Mouse (Mus musculus) lung, postnatal 25 days (tissue): ENCODE measurements around the gene Exosc5.

Source experiments
- DNase-seq: peaks from one replicate; pipeline ENCODE4 v3.0.0; 2022; ENCODE audit warnings: low spot score

Exosc5 gene

DNA sequence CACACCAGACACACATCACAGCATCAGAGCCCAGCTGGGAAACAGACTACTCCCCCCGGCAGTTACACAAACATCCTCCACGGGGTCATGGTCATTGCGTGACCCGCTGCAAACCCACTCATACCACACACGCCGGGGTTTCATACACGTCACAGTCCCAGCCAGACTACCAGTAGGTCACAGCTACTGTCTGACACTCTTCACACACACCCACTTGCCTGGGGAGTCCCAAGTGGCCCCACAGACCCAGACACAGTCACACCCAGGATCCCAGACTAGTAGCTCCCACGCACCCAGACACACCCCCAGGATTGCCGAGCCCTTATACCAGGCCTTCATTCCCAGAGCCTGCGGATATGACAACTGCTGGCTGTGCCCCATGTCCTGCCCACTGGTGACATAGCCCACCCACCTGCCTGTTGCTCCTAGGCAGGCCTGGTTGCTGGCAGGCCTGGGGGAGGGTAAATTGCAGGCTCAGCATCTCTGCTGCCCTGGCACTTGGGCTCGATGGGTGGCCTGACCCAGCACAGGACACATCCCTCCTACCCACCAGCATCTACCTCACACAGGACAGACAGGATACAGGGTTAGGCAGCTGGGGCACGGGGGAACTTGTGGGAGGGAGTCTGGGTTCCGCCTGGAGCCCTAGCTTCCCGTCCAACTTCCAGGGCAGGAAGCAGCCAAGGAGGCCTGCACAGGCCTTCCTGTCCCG, 48.8 kb downstream of the Exosc5 start:
- peak; percentile 72 for DNase-seq

DNA sequence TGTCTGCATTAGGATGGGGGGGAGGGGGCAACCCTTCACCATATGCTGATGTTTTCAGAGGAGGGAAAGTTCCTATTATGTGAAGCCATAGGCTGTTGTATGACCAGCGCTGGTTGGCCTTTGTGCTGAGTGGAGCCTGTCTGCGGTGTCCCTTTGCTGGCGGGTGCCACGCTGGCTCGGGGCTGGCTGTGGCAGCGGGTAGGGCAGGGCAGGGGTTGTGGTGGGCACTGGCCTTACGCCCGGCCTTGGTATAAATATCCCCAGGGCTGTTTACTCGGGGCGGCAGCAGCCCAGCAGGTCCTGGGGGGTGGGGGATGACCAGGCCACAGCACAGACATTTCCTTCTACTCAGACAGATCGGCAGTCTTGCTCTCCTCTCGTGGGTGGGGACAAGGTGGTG, 51.0 kb downstream of the Exosc5 start:
- peak; percentile 43 for DNase-seq

DNA sequence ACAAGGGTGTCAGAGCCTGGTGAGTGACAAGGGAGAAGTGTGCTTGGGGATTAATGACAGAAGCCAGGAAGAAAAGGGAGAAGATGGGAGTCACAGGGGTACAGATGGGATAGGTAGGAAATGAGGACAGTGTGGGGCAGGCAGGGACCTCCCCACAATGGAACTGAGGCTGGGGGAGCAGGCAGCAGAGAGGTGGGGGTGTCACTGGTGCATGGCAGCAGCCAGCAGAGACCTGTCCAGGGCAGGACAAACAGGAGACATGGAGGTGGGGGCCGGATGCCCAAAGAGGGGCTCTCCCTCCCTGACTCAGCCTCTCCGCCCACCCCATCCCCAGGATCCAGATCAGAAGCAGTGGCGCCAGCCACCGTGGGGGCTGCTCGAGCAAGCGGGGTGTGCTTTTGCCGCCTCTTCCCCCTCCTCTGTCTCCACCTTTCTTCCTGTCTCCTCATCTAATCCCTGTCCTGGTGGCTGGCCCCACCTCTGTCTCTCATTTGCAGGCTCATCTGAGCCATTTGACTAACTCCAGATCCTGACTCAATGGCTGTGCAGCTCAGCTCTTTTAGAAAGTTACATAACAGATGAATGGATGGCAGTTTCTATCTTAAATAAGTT, 51.7 kb downstream of the Exosc5 start:
- DNase-seq, result no peak

DNA sequence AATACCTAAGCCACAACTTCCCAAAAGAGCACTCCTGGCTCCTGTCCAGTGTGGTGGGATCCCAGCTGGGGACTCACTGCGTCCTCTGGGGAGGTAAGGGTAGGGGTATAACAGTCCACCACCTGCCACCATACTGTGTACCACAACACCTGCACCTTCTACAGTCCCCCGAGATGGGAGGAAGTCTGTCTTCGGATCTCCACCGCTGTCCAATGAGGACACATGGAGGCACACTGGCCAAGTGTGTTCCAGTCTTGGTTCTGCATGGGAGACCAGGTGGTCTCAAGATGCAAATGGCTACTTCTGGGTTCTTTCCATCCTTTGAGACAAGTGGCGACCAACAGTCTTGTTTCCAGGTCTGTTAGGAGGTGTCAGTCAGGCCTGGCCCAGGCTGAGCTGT, 52.2 kb downstream of the Exosc5 start:
- DNase-seq, result no peak

- no peak for DNase-seq
These were observed 52.8 kb downstream of the Exosc5 start for GRCm38 (mm10) chr7:25711731-25712197.

- no peak for DNase-seq
These were observed 53.8 kb downstream of the Exosc5 start for GRCm38 (mm10) chr7:25712801-25713200.

DNA sequence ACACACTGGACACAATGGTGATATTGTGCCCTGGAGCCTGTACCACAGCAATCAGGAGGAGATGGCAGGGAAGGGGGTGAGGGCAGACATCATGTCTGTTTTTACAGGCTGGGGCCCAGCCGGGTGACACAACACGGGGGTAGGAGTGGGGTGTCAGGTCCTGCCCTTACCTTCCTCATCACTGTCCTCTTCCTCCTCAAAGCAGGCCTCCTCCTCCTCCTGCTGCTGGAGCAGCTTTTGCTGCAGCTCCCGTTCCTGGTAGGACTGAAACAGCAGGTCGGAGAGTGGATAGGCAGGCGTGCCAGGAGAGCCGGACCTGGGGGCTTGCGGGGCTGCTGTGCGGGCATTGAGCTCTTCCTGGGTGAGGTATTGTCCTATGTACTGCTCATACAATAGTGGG, 55.6 kb downstream of the Exosc5 start:
- no peak for DNase-seq

GRCm38 (mm10) chr7:25715731-25716271, 56.8 kb downstream of the Exosc5 start:
- no peak for DNase-seq

- DNase-seq, result no peak
These were observed 58.5 kb downstream of the Exosc5 start for GRCm38 (mm10) chr7:25717478-25717877.

- peak; percentile 95 for DNase-seq
These were observed 59.9 kb downstream of the Exosc5 start, which contains the start of gene Ccdc97 for GRCm38 (mm10) chr7:25718788-25719417. TSS of gene Ccdc97 (minus strand) at chr7:25719088.

DNA sequence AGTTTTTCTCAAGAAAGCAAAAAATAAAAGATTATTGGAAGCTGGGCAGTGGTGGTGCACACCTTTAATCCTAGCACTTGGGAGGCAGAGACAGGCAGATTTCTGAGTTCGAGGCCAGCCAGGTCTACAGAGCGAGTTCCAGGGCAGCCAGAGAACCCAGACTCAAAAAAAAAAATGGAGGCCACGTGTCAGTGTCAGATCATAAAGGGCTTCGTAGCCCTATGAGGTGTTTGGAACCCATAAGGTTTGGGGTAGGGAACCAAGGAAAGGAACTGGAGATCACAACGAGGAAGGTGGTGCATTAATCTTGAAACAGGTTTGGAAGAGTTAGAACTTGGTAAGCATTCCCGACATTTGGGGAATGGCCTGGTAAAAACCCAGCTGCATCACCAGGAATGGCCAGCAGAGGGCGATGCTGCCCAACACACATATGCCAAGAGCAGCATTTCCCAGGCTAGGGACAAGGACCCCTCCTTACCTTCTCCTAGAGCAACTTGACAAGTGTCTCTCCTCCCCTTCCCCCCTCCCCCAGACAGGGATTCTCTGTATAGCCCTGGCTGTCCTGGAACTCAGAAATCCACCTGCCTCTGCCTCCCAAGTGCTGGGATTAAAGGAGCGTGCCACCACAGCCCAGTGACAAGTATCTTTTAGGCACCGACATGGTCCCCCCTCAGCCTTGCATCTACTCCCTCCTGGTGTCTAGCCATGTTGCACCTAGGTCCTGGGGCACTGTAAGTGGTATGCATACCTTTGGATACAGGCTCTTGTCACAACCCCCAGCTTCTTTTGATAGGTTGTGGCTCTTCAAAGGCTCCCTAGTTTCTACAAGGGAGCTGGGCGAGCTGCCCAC, 61.0 kb downstream of the Exosc5 start:
- DNase-seq, result peak; percentile 76

DNA sequence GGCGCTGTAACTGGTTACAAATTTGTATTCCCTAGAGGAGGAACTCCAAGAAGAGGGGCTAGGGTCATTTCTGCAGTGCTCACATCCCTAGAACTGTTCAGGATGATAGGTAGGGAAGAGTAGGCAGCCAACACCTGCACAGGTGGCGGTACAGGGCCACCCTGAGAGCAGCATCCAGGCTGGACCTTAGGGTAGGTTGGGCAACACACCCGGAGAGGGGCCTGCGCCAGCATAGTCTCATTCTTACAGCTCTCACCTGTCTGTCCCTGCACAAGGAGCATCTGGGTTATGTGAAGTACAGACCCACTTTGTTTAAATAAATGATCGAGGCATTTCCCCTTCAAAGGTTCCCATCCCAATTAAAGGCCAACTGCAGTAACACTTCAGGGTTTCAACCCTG, 61.8 kb downstream of the Exosc5 start:
- DNase-seq, result no peak
